Mouse (Mus musculus): ENCODE measurements at regions not wholly inside any gene's neighbourhood (a gene's known extent, or its start where the extent isn't known, plus 50 kb on each side); places are given as distances from the start of the nearest gene placed in this dataset.
A peak's percentile ranks its signal among the peaks of the same experiment; 100 is the strongest.

DNA sequence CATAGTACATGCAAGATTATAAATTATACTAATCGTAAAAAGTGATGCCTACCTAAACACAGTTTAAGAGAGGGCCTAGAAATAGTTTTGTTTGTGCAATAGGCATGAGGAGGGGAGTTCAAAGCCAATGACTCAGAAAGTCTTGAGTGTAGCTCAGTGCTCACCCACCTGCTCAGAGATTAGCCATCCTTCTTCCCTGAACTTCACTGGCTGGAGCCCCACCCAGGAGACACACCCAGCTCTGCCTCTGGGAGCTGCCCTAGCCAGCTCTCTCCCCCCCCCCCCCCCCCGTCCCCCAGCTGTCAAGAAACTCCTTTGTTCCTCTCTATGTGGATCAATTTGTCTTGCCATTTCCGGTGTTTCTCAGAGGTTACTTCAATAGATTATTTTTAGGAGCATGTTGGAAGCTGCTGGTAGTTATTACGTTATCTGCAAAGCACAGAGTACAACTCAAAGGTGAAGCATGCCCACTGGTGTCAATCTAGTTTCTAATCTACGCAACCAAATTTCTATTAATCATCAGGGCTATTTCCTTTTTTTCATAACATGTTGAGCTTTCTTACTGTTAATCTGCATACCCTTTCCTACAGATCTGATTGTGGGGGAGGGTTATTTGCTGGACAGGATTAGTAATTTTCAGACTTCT lies 68.3 kb upstream of the Nrip1 start:
- no peak for DNase-seq

DNA sequence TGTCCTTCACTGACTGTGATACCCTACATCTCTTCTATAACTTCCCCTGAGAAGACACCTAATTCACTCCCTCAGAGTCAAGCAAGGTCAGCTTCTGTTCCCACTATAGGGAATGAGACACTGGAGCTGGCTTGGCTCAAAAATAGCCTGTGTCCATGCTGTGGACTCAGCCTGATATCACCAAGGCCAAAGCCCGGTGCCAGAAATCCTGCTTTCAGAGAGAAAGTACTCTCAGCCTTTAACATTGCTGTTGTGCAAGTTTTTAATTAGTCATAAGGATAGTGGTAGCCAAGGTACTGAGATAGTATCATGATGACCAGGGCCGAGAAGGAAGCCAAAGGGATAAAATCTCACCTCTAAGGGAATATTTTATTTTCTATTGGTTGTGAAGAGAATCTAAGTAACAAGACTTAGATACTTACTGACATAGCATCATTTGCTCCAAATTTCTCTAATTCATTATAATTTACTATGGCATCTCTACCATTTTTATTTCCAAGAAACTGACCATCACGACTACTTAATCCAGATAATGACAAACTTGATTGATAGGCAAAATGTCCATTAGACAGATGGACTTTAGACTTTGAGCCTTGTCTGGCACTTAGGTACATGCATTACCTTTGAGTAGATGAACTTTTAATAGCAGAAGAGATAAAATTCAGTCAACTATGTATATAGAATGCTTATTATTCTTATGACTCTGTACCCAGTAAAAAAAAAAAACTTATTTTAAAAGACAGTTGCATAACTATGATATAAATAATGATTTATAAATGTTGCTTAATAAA lies 64.7 kb upstream of the Nrip1 start:
- DNase-seq: no peak

DNA sequence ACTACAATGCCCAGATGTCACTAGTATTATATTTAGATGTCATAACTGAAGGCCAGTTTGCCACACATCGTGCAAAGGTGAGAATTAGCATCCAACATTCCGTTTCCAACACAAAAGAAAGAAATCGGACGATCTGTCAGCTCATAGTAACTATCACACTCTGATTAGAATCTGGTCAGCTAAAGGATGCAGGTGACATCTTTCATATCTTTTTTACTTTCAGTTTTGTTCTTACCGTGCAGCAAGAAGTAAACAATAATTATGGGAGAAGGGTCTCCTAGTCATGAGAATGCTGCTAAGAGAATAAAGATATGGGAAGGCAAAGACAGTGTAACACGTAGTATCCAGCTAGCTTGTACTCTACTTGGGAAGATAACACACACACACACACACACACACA lies 62.7 kb upstream of the Nrip1 start:
- DNase-seq: no peak

DNA sequence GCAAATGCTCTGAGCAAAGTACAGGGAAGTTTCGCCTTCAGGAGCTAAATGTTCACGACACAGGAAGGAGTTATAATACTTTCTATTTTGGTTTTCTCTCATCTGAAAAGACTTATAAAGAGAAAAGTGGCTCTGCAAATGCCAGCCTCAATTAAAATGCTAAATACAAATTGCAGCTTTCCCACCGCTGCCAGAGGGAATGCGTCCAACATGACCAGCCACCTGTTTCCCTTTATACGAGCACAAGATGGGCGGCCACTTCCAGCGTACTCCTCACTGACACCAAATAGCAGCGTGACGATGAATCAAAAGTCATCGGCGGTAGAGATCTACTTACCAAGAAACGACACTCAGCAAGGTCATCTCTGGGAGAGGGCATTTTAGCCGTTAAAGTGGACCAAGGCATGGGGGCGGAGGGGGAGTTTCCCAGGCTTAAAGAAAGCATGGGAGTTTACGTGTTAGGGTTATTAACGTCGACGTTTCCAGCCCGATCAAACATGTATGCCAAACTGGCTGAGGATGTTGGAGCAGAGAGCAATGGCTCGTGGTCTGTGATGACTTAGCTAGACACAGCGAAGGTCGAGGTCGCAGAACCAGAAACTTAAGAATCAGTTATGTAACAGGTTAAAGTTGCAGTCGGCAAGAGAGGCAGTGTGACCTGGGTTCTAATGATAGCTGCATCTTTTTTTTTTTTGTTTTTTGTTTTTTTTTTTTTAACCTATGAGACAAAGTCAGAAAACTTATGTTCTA lies 59.6 kb upstream of the Nrip1 start:
- peak in 1 of 2 experiments; percentile 10 for DNase-seq

DNA sequence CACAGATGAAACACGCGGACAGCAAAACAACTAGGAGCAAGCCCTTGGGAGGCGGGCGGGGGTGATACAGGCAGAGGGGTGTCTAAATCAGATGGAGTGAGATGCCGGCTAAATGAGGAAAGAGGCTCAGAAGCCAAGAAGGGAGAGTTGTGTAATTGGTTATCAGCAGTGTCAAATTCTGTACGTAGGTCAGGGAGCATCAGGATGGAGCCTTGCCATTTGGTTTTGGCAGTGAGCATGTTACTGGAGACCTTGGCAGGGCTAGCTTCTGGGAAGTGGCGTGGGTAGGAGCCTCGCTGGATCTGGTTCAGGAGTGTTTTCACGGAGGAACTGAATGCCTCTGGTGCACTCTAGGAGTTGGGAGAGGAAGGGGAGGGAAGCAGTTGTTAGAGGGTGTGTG lies 58.7 kb upstream of the Nrip1 start:
- DNase-seq: peak in 1 of 2 experiments; percentile 17

DNA sequence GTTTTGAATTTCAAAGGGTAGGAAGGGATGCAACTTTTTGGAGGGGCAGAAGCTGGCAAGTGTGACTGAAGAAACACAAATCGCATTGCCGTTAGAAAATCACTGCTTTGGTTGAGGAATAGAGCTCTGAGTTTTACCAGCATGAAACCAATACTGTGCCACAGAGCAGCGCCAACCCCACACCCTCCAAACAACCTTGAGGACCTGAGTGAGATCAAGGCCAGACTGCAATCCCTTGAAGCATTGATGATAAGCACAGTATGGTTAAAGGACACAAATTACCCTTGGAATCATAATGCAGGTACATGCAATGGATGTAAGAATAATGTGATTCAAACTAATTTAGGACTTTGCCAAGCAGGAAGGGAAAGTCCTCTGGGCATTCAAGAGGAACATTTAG lies 55.5 kb upstream of the Nrip1 start:
- no peak for DNase-seq

DNA sequence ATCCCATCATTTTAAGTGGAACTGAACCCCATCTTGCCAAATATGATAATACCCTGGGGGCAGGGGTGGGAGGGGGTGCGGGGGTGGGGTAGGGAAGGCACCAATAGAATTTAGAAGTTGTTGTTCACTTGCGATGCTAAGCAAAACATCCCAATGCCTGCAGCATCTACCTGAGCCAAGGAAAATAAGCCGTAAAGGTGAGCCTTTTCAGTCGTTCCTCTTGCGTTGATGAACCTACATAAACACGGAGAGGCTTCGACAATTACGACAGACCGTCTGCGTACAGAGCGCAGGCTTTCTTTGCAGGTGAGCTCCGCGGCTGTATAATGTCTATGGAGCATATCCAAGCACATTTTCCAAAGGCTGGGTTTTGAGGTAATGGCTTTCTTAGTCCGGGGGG lies 50.3 kb upstream of the Nrip1 start:
- no peak for DNase-seq
